Mouse (Mus musculus) T-helper 17 cell (primary cell): ENCODE data around the gene Olfr902.
"Not testable (repeated sequence)": the region's sequence is repeated elsewhere in the genome, so short reads cannot be mapped to it uniquely, and the experiment has no call there.

Experiments used
- in situ Hi-C, 2 experiments: fragments of 300-600 bp; cut with MboI, MseI; formaldehyde crosslinking; loops; 1 replicate in 1 of 2; 2 replicates in 1 of 2; pipeline ENCODE4 v1.15.1; 2025; ENCODE audit warnings: high pct_unique_total_duplicates in 2 of 2

Olfr902 gene

DNA sequence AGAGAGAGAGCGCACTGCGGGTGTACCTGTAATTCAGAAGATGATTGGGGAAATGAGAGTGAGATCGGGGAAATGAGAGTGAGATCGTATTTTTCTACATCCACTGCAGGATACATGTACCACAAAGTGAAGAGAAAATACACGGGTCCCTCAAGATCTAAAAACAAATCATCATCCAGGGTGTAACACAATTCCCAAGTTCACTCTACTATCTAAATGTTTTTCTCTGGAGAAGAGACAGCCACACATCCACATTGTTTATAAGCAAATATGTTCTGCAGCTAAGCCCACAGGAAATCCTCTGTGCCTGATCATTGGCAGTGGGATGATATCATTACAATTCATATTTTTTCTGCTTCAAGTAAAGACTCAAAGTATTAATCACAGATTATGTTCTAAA lies at the start of gene Olfr902:
TSS of gene Olfr902 (plus strand) at position 301 of the 400 bp plus-strand sequence.
- in situ Hi-C loops: no loop called here

GRCm38 (mm10) chr9:38401398-38401797 lies 46.1 kb upstream of the Olfr902 start, which contains the start of gene Olfr147:
Gene Olfr147, plus strand, starts transcription at chr9:38401698.
- in situ Hi-C loops: no loop called here

GRCm38 (mm10) chr9:38407502-38407901 lies 40.0 kb upstream of the Olfr902 start:
- in situ Hi-C loops: not testable (repeated sequence)

- in situ Hi-C loops: not testable (repeated sequence)
Measured at GRCm38 (mm10) chr9:38413502-38413901, 34.0 kb upstream of the Olfr902 start.

DNA sequence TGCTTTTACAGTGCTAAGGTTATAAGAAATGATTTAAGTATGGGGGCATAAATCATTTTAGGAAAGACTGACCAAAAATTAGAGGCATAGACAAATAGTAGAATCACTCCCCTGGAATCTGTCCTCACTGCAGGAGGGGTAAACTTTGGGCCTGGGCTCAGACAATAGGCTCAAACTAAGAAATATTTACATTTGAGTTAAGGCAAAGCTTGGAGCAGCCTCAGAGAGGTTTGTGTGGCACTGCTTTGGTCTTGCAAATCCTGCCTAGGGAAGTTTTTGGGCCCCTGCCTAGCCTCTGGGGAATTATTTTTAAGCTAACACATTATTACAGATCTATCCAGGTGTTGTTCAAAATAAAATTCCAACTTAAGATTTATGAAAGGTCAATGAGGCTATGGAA lies 23.7 kb upstream of the Olfr902 start:
- in situ Hi-C loops: no loop called here

DNA sequence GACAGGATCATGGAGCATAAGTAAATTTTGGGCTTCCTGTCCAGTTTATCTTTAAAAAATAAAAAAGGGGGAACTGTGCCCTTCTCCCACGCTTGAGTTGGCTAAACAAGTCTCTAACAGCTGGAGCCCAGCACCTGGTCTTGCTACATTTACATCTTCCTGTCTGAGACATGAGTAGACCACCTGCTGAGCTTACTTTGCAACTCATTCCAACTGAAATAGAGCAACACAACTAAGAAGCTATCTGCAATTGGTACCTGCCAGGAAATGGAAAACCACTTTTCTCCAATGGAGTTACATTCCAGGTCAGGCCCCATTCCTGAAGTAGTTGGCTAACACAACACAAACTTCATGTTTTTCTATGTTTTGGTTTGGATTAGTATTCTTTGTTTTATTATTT lies 20.4 kb upstream of the Olfr902 start:
- in situ Hi-C loops: no loop called here

- in situ Hi-C loops: no loop called here
Measured at GRCm38 (mm10) chr9:38429155-38429554, 18.3 kb upstream of the Olfr902 start, which contains the start of gene Olfr901. Gene Olfr901, plus strand, starts transcription at chr9:38429455.

GRCm38 (mm10) chr9:38462844-38463243 lies 15.4 kb downstream of the Olfr902 start, which contains the start of gene Olfr904:
Gene Olfr904, plus strand, starts transcription at chr9:38463144.
- in situ Hi-C loops: no loop called here

GRCm38 (mm10) chr9:38470807-38471206 lies 23.4 kb downstream of the Olfr902 start, which contains the start of gene Olfr905:
Gene Olfr905, plus strand, starts transcription at chr9:38471107.
- in situ Hi-C loops: no loop called here

GRCm38 (mm10) chr9:38486785-38487184 lies 39.3 kb downstream of the Olfr902 start, which contains the start of gene Olfr906:
Gene Olfr906, plus strand, starts transcription at chr9:38487085.
- in situ Hi-C loops: no loop called here

- in situ Hi-C loops: no loop called here
Measured at GRCm38 (mm10) chr9:38495501-38495900, 48.0 kb downstream of the Olfr902 start, which contains the start of gene Olfr907. Gene Olfr907, plus strand, starts transcription at chr9:38495801.
